ENCODE assay signal across 16 mouse cellular contexts in the genomic region with DNA sequence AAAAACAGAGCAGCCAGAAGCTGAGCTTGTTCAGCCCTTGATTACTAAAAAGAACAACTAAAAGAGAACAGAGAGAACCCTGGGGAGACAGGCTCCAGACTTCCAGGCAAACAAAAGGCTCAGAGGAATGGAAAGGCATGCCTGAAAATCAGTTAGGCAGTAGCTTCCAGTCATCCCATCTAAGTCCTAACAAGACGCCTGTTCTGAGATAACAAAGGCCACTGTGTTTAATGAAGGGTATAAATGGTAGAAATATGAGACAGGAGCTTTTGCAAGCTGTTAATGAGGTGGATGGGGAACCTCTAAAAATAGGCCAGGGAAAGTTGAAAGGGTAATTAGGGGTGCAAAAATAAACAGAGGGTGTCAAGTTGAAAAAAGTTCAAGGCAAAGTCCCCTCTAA. TPM values are rescaled to one million over a fixed set of nuclear protein-coding genes. Genes with fewer than 3 reads are reported as not detected.
A peak's percentile ranks its signal among the peaks of the same experiment; 100 is the strongest.
DNase-seq lines count a peak whose midpoint lies in the region; ATAC-seq and TF ChIP-seq lines count a peak whose summit lies in the region.
"Had no signal": no experiment of that assay in that cellular context is flagged by ENCODE, and none has a peak within 500 bp of the region (broad histone marks: within the 10 kb centered on the region; RNA-seq: fewer than 3 reads in every experiment).

No protein-coding gene starts in this region.

- 42% methylated on average over 1 of the region's 1 CpGs for WGBS in kidney, postnatal 0 days
- 31% methylated on average over 1 of the region's 1 CpGs for WGBS in kidney, embryonic 14.5 days

- H3K4me3 ChIP-seq in kidney, postnatal 0 days (replicated peaks; ENCODE audit: low read depth, low read length), result no peak overlapping the region
- no peak overlapping the region for H3K4me3 ChIP-seq in kidney, embryonic 14.5 days (ENCODE audit: low read length)
- H3K4me3 ChIP-seq: embryonic facial prominence, embryonic 13.5 days; forebrain, embryonic 13.5 days; forebrain, embryonic 15.5 days had no signal

- no peaks in the 10 kb centered on the region for H3K4me1 ChIP-seq in kidney, postnatal 0 days (replicated peaks; ENCODE audit: insufficient read depth, low read length)
- H3K4me1 ChIP-seq in kidney, embryonic 14.5 days (ENCODE audit: control insufficient read depth, insufficient read depth, low read length), result no peaks in the 10 kb centered on the region
- H3K4me1 ChIP-seq: embryonic facial prominence, embryonic 13.5 days; forebrain, embryonic 15.5 days had no signal

- H3K27ac ChIP-seq in kidney, postnatal 0 days, result no peak overlapping the region
- H3K27ac ChIP-seq in kidney, embryonic 14.5 days (ENCODE audit: low read depth, low read length), result no peak overlapping the region
- H3K27ac ChIP-seq: embryonic facial prominence, embryonic 13.5 days; forebrain, embryonic 13.5 days; forebrain, embryonic 15.5 days had no signal

- H3K36me3 ChIP-seq in kidney, postnatal 0 days (ENCODE audit: insufficient read depth, low read length), result no peaks in the 10 kb centered on the region
- H3K36me3 ChIP-seq in kidney, embryonic 14.5 days (ENCODE audit: control insufficient read depth, insufficient read depth, low read length), result no peaks in the 10 kb centered on the region
- H3K36me3 ChIP-seq: embryonic facial prominence, embryonic 13.5 days; forebrain, embryonic 15.5 days had no signal

- no peaks in the 10 kb centered on the region for H3K9me3 ChIP-seq in kidney, postnatal 0 days (replicated peaks; ENCODE audit: low read length)
- no peaks in the 10 kb centered on the region for H3K9me3 ChIP-seq in kidney, embryonic 14.5 days (ENCODE audit: control insufficient read depth, low read length)
- H3K9me3 ChIP-seq: embryonic facial prominence, embryonic 13.5 days; forebrain, embryonic 13.5 days; forebrain, embryonic 15.5 days had no signal

- DNase-seq in kidney, postnatal 0 days (ENCODE audit: low spot score), result peak; percentile 26
- peak; percentile 85 for DNase-seq in retina, postnatal 1 day
- no peak for DNase-seq in retina, embryonic 14.5 days (ENCODE audit: low spot score)
- DNase-seq in R1 (ENCODE audit: low read depth, low spot score), result peak; percentile 18
- no peak for DNase-seq in spleen, postnatal 36 days (ENCODE audit: low spot score in 2 of 2)
- no peak for DNase-seq in frontal cortex, postnatal 14 days (ENCODE audit: low spot score in 2 of 2)
- DNase-seq: adrenal gland, adult 2 months; adrenal gland, postnatal 10 days; adrenal gland, postnatal 25 days; forebrain, postnatal 0 days had no signal

- H3K4me2 ChIP-seq in kidney, postnatal 0 days (ENCODE audit: low read length), result no peak overlapping the region
- no peak overlapping the region for H3K4me2 ChIP-seq in kidney, embryonic 14.5 days (replicated peaks; ENCODE audit: low read depth, low read length)
- H3K4me2 ChIP-seq: embryonic facial prominence, embryonic 13.5 days; forebrain, embryonic 13.5 days; forebrain, embryonic 15.5 days had no signal

- TF ChIP-seq CTCF in kidney, postnatal 0 days (IDR thresholded peaks at IDR 0.05; ENCODE audit: low read depth), result no peak

- no peaks in the 10 kb centered on the region for H3K27me3 ChIP-seq in kidney, postnatal 0 days (ENCODE audit: insufficient read depth, low read length)
- no peaks in the 10 kb centered on the region for H3K27me3 ChIP-seq in kidney, embryonic 14.5 days (ENCODE audit: control insufficient read depth, insufficient read depth, low read length)
- H3K27me3 ChIP-seq: embryonic facial prominence, embryonic 13.5 days; forebrain, embryonic 13.5 days; forebrain, embryonic 15.5 days; Patski had no signal

- ATAC-seq in kidney, postnatal 0 days (replicated peaks; ENCODE audit: low FRiP score, low read depth), result no peak
- ATAC-seq in kidney, embryonic 14.5 days (ENCODE audit: low FRiP score, low TSS enrichment), result no peak
- ATAC-seq: forebrain, embryonic 13.5 days; forebrain, embryonic 15.5 days; forebrain, postnatal 0 days; Patski had no signal

- H3K9ac ChIP-seq in kidney, postnatal 0 days (ENCODE audit: low read depth, low read length), result no peak overlapping the region
- H3K9ac ChIP-seq in kidney, embryonic 14.5 days (ENCODE audit: low read depth, low read length), result no peak overlapping the region
- H3K9ac ChIP-seq: embryonic facial prominence, embryonic 13.5 days; forebrain, embryonic 13.5 days; forebrain, embryonic 15.5 days; forebrain, postnatal 0 days had no signal

RNA-seq across cellular contexts. Expression of gene Atg4a-ps, which starts 4.5 kb away (rescaled TPM):
- polyA plus RNA-seq in kidney, postnatal 0 days (2015; fragmentation: Nextera tagmentation; extraction: Ambion mirVana), result 0.26 and 0.46 TPM in 2 replicates
- polyA plus RNA-seq in kidney, embryonic 14.5 days (2014; fragmentation: Nextera tagmentation; extraction: Ambion mirVana), result 0.19 and 0.34 TPM in 2 replicates
- polyA plus RNA-seq: adrenal gland, adult 2 months; forebrain, embryonic 11.5 days; forebrain, embryonic 15.5 days had no signal

Comparison
In these comparisons a context has a peak if more than half of its experiments do, and no peak if none do; other contexts are left out.
1. DNase-seq: peak in kidney, postnatal 0 days (single experiment), retina, postnatal 1 day (single experiment) and R1 (single experiment); none in retina, embryonic 14.5 days (single experiment), spleen, postnatal 36 days (0 of 2) and frontal cortex, postnatal 14 days (0 of 2).